Mouse (Mus musculus) liver, embryonic 13.5 days (tissue): ENCODE results near the gene Aurkaip1. TPM values are rescaled to one million over a fixed set of nuclear protein-coding genes. Genes with fewer than 3 reads are reported as not detected.
A peak's percentile ranks its signal among the peaks of the same experiment; 100 is the strongest.

Source experiments
- ATAC-seq: fragments of 200-750 bp; cut with Nextera tagmentation; 2 replicates; pipeline ENCODE4 v1.8.0; 2017; ENCODE audit warnings: low read depth, mild to moderate bottlenecking, moderate number of reproducible peaks, moderate library complexity
- DNase-seq: peaks from one replicate; pipeline ENCODE4 v3.0.0; 2022
- H3K27ac ChIP-seq: fragments of 300-500 bp; sonication (generic); 2 replicates; pipeline ENCODE4 v1.5.1; 2015; ENCODE audit warnings: moderate library complexity, mild to moderate bottlenecking, inconsistent platforms
- H3K27me3 ChIP-seq: fragments of 300-500 bp; sonication (generic); 2 replicates; pipeline ENCODE4 v1.6.1; 2015; ENCODE audit warnings: mild to moderate bottlenecking, inconsistent platforms
- H3K36me3 ChIP-seq: fragments of 300-500 bp; sonication (generic); 2 replicates; pipeline ENCODE4 v1.6.1; 2015; ENCODE audit warnings: mild to moderate bottlenecking, inconsistent platforms
- H3K4me1 ChIP-seq: fragments of 300-500 bp; sonication (generic); replicated peaks from 2 replicates; pipeline ENCODE4 v1.6.1; 2015; ENCODE audit warnings: inconsistent platforms
- H3K4me2 ChIP-seq: fragments of 300-500 bp; sonication (generic); 2 replicates; pipeline ENCODE4 v1.6.1; 2015; ENCODE audit warnings: inconsistent platforms, mild to moderate bottlenecking, moderate library complexity
- H3K4me3 ChIP-seq: fragments of 300-500 bp; sonication (generic); replicated peaks from 2 replicates; pipeline ENCODE4 v1.5.1; 2015; ENCODE audit warnings: mild to moderate bottlenecking, inconsistent platforms
- H3K9ac ChIP-seq: fragments of 300-500 bp; sonication (generic); 2 replicates; pipeline ENCODE4 v1.6.1; 2015; ENCODE audit warnings: mild to moderate bottlenecking, inconsistent platforms
- H3K9me3 ChIP-seq: fragments of 300-500 bp; sonication (generic); replicated peaks from 2 replicates; pipeline ENCODE4 v1.6.1; 2016; ENCODE audit warnings: inconsistent platforms
- WGBS: fragments of 180-500 bp; shearing (Covaris S2); methylation state at CpG from one replicate; pipeline ENCODE4 v1.1.7; 2015; ENCODE audit not compliant: insufficient replicate concordance; 5-methylcytosine and 5-hydroxymethylcytosine counted together
- polyA plus RNA-seq: library from polyadenylated mRNA; unstranded; fragments of >200 nt; fragmentation: Nextera tagmentation; extraction: Ambion mirVana; gene quantifications from 2 replicates; pipeline ENCODE4 v1.2.1, GENCODE M21; 2015

Gene Aurkaip1
- polyA plus RNA-seq, 1 experiment from 2014 or later, result 148 TPM

- DNase-seq (no peak), ATAC-seq (no peak)
- Histone ChIP-seq H3K36me3 (peaks cover 23% of the 10 kb centered on the region), H3K27ac (no peak overlapping the region), H3K4me3 (no peak overlapping the region), H3K9ac (no peak overlapping the region), H3K4me1 (peaks cover 35% of the 10 kb centered on the region), H3K4me2 (peak overlapping the region; percentile 90), H3K9me3 (no peaks in the 10 kb centered on the region), H3K27me3 (peaks cover 8% of the 10 kb centered on the region)
- 94% methylated on average over 1 of the region's 1 CpGs for WGBS
Observed at GRCm38 (mm10) chr4:155802075-155802474, 29.0 kb upstream of the Aurkaip1 start.

- Histone ChIP-seq H3K4me1 (peaks cover 35% of the 10 kb centered on the region), H3K27me3 (peaks cover 8% of the 10 kb centered on the region), H3K4me3 (peak within 1 kb of the TSS; percentile 72), H3K9me3 (no peaks in the 10 kb centered on the region), H3K36me3 (peaks cover 31% of the 10 kb centered on the region), H3K9ac (peak within 1 kb of the TSS; percentile 83), H3K27ac (peak within 1 kb of the TSS; percentile 75), H3K4me2 (peak within 1 kb of the TSS; percentile 90)
- WGBS, result 4% methylated on average over 12 of the region's 12 CpGs
- DNase-seq (peak; percentile 43), ATAC-seq (peak; percentile 64)
Observed at GRCm38 (mm10) chr4:155802741-155803339, 28.2 kb upstream of the Aurkaip1 start, which contains the start of gene Mrpl20. TSS of gene Mrpl20 (plus strand) at chr4:155802878.

GRCm38 (mm10) chr4:155803340-155804041 lies 27.6 kb upstream of the Aurkaip1 start:
- DNase-seq (peak; percentile 92), ATAC-seq (peak; percentile 98)
- H3K27me3 ChIP-seq, result peaks cover 2% of the 10 kb centered on the region
- peak overlapping the region; percentile 75 for H3K27ac ChIP-seq
- H3K9me3 ChIP-seq, result no peaks in the 10 kb centered on the region
- peaks cover 35% of the 10 kb centered on the region for H3K4me1 ChIP-seq
- WGBS, result under 1% methylated on average over 58 of the region's 58 CpGs
- H3K4me3 ChIP-seq, result peak overlapping the region; percentile 72
- H3K9ac ChIP-seq, result peak overlapping the region; percentile 83
- peaks cover 37% of the 10 kb centered on the region for H3K36me3 ChIP-seq
- peak overlapping the region; percentile 90 for H3K4me2 ChIP-seq

- Histone ChIP-seq H3K4me3 (no peak overlapping the region), H3K36me3 (peaks cover 64% of the 10 kb centered on the region), H3K9ac (no peak overlapping the region), H3K4me1 (peaks cover 38% of the 10 kb centered on the region), H3K9me3 (no peaks in the 10 kb centered on the region), H3K27ac (no peak overlapping the region), H3K4me2 (no peak overlapping the region), H3K27me3 (no peaks in the 10 kb centered on the region)
- WGBS, result 78% methylated on average over 3 of the region's 3 CpGs
- no peak for ATAC-seq
- no peak for DNase-seq
Observed at GRCm38 (mm10) chr4:155807841-155808240, 23.2 kb upstream of the Aurkaip1 start.

- H3K9me3 ChIP-seq, result no peaks in the 10 kb centered on the region
- peak within 1 kb of the TSS; percentile 90 for H3K27ac ChIP-seq
- peak within 1 kb of the TSS; percentile 99 for H3K4me3 ChIP-seq
- ATAC-seq (peak; percentile 99), DNase-seq (peak; percentile 91)
- H3K36me3 ChIP-seq, result peaks cover 76% of the 10 kb centered on the region
- H3K4me2 ChIP-seq, result peak within 1 kb of the TSS; percentile 82
- H3K4me1 ChIP-seq, result peaks cover 36% of the 10 kb centered on the region
- peak within 1 kb of the TSS; percentile 99 for H3K9ac ChIP-seq
- WGBS, result 1% methylated on average over 60 of the region's 60 CpGs
- H3K27me3 ChIP-seq, result no peaks in the 10 kb centered on the region
Observed at GRCm38 (mm10) chr4:155811929-155812664, 19.0 kb upstream of the Aurkaip1 start, which contains the start of gene Ccnl2. TSS of gene Ccnl2 (plus strand) at chr4:155812489.

- DNase-seq, result no peak
- peak; percentile 52 for ATAC-seq
- Histone ChIP-seq H3K9ac (peak overlapping the region; percentile 99), H3K27me3 (no peaks in the 10 kb centered on the region), H3K4me3 (peak overlapping the region; percentile 99), H3K4me1 (peaks cover 36% of the 10 kb centered on the region), H3K9me3 (no peaks in the 10 kb centered on the region), H3K36me3 (peaks cover 76% of the 10 kb centered on the region), H3K4me2 (peak overlapping the region; percentile 82), H3K27ac (peak overlapping the region; percentile 90)
- WGBS, result under 1% methylated on average over 49 of the region's 49 CpGs
Observed at GRCm38 (mm10) chr4:155812665-155813181, 18.3 kb upstream of the Aurkaip1 start.

- Histone ChIP-seq H3K4me1 (peaks cover 24% of the 10 kb centered on the region), H3K4me2 (no peak overlapping the region), H3K9me3 (no peaks in the 10 kb centered on the region), H3K27me3 (no peaks in the 10 kb centered on the region), H3K4me3 (no peak overlapping the region), H3K9ac (no peak overlapping the region), H3K36me3 (peaks cover 88% of the 10 kb centered on the region), H3K27ac (no peak overlapping the region)
- DNase-seq (no peak), ATAC-seq (no peak)
- 79% methylated on average over 4 of the region's 4 CpGs for WGBS
Observed at GRCm38 (mm10) chr4:155817533-155817932, 13.5 kb upstream of the Aurkaip1 start.

- no peak overlapping the region for H3K27ac ChIP-seq
- H3K27me3 ChIP-seq, result no peaks in the 10 kb centered on the region
- no peak overlapping the region for H3K4me2 ChIP-seq
- H3K9ac ChIP-seq, result no peak overlapping the region
- H3K9me3 ChIP-seq, result no peaks in the 10 kb centered on the region
- no peak for ATAC-seq
- WGBS, result 77% methylated on average over 7 of the region's 7 CpGs
- peaks cover 96% of the 10 kb centered on the region for H3K36me3 ChIP-seq
- peak; percentile 20 for DNase-seq
- H3K4me3 ChIP-seq, result no peak overlapping the region
- no peaks in the 10 kb centered on the region for H3K4me1 ChIP-seq
Observed at GRCm38 (mm10) chr4:155821025-155821424, 10.0 kb upstream of the Aurkaip1 start.

DNA sequence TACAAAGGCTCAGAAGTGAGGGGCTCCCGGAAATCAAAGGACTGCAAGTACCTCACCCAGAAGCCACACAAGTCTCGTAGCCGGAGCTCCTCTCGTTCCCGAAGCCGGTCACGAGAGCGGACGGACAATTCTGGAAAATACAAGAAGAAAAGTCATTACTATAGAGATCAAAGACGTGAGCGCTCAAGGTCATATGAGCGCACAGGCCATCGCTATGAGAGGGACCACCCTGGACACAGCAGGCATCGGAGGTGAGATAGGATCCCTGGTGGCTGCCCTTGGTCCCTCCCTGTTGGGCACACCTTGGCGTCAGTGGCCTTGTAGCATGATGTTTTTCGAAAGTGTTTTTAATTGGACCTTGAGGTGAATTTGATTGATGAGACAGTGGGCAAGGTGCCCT lies 7.6 kb upstream of the Aurkaip1 start:
- H3K36me3 ChIP-seq, result peaks cover 95% of the 10 kb centered on the region

GRCm38 (mm10) chr4:155829866-155830265 lies 1.2 kb upstream of the Aurkaip1 start:
- no peak overlapping the region for H3K4me3 ChIP-seq
- no peak overlapping the region for H3K4me2 ChIP-seq
- no peaks in the 10 kb centered on the region for H3K9me3 ChIP-seq
- peak overlapping the region; percentile 9; the same call in 1 of the 2 replicates for H3K27ac ChIP-seq
- 86% methylated on average over 4 of the region's 4 CpGs for WGBS
- no peak overlapping the region for H3K9ac ChIP-seq
- H3K27me3 ChIP-seq, result no peaks in the 10 kb centered on the region
- no peak for ATAC-seq
- H3K36me3 ChIP-seq, result peaks cover 47% of the 10 kb centered on the region
- peaks cover 32% of the 10 kb centered on the region for H3K4me1 ChIP-seq
- DNase-seq, result no peak

More for the DNA sequence above, 7.6 kb upstream of the Aurkaip1 start:
- Histone ChIP-seq H3K27ac (no peak overlapping the region), H3K4me1 (no peaks in the 10 kb centered on the region), H3K9ac (no peak overlapping the region), H3K4me2 (no peak overlapping the region), H3K4me3 (no peak overlapping the region), H3K27me3 (no peaks in the 10 kb centered on the region), H3K9me3 (no peaks in the 10 kb centered on the region)
- WGBS, result 94% methylated on average over 16 of the region's 16 CpGs
- no peak for DNase-seq
- no peak for ATAC-seq

DNA sequence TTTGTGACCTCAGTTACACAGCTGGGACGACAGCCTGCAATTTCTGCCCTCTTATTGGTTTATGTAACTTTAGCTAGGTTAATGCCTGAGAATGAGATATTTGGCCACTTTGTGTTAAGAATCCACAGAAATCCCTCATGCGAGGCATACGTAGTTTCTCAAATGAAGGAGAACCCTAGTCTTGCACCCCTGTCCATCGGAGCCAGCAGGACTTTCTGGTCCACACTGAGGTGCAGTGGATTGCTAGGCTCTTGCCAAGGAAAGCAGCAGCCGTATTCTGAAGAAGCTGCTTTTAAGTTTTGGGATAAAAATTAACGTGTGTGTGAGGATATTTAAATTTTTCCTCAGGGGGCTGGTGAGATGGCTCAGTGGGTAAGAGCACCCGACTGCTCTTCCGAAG lies 476 bp upstream of the Aurkaip1 start:
- Histone ChIP-seq H3K4me1 (peaks cover 32% of the 10 kb centered on the region), H3K4me3 (peak overlapping the region; percentile 94), H3K9ac (peak overlapping the region; percentile 62), H3K27me3 (no peaks in the 10 kb centered on the region), H3K36me3 (peaks cover 40% of the 10 kb centered on the region), H3K4me2 (peak overlapping the region; percentile 92), H3K27ac (peak overlapping the region; percentile 89), H3K9me3 (no peaks in the 10 kb centered on the region)
- ATAC-seq (no peak), DNase-seq (no peak)
- WGBS, result 50% methylated on average over 8 of the region's 8 CpGs
